Mouse (Mus musculus) testis, postnatal 14 days (tissue): ENCODE measurements at regions not wholly inside any gene's neighbourhood (a gene's known extent, or its start where the extent isn't known, plus 50 kb on each side); places are given as distances from the start of the nearest gene placed in this dataset.

Source experiments
- DNase-seq: peaks from one replicate; pipeline ENCODE4 v3.0.0; 2021; ENCODE audit warnings: low spot score

- DNase-seq: no peak
These were observed 449.2 kb upstream of the Cited2 start for GRCm38 (mm10) chr10:17273855-17274254.

GRCm38 (mm10) chr10:17275214-17275613 is 447.8 kb upstream of the Cited2 start:
- no peak for DNase-seq

GRCm38 (mm10) chr10:17277911-17278310 is 445.1 kb upstream of the Cited2 start:
- no peak for DNase-seq

- DNase-seq: no peak
These were observed 438.2 kb upstream of the Cited2 start for GRCm38 (mm10) chr10:17284858-17285257.

- no peak for DNase-seq
These were observed 435.9 kb upstream of the Cited2 start for GRCm38 (mm10) chr10:17287141-17287540.

GRCm38 (mm10) chr10:17288231-17288630 is 434.8 kb upstream of the Cited2 start:
- no peak for DNase-seq

- no peak for DNase-seq
These were observed 430.7 kb upstream of the Cited2 start for GRCm38 (mm10) chr10:17292331-17292730.

GRCm38 (mm10) chr10:17294440-17294839 is 428.6 kb upstream of the Cited2 start:
- DNase-seq: no peak

GRCm38 (mm10) chr10:17295157-17295556 is 427.9 kb upstream of the Cited2 start:
- DNase-seq: no peak

- DNase-seq: no peak
These were observed 423.4 kb upstream of the Cited2 start for GRCm38 (mm10) chr10:17299600-17299999.

- no peak for DNase-seq
These were observed 396.3 kb upstream of the Cited2 start for GRCm38 (mm10) chr10:17326724-17327123.

GRCm38 (mm10) chr10:17330904-17331606 is 392.0 kb upstream of the Cited2 start:
- no peak for DNase-seq

GRCm38 (mm10) chr10:17331607-17332008 is 391.4 kb upstream of the Cited2 start:
- no peak for DNase-seq

- no peak for DNase-seq
These were observed 390.8 kb upstream of the Cited2 start for GRCm38 (mm10) chr10:17332025-17332767.

GRCm38 (mm10) chr10:17332986-17333385 is 390.0 kb upstream of the Cited2 start:
- DNase-seq: no peak

GRCm38 (mm10) chr10:17333676-17334075 is 389.3 kb upstream of the Cited2 start:
- DNase-seq: no peak

- no peak for DNase-seq
These were observed 385.8 kb upstream of the Cited2 start for GRCm38 (mm10) chr10:17337217-17337616.

GRCm38 (mm10) chr10:17343829-17344228 is 379.2 kb upstream of the Cited2 start:
- no peak for DNase-seq

- no peak for DNase-seq
These were observed 370.6 kb upstream of the Cited2 start for GRCm38 (mm10) chr10:17352202-17352994.

- DNase-seq: no peak
These were observed 367.5 kb upstream of the Cited2 start for GRCm38 (mm10) chr10:17355476-17355875.

GRCm38 (mm10) chr10:17356041-17356440 is 367.0 kb upstream of the Cited2 start:
- DNase-seq: no peak

GRCm38 (mm10) chr10:17362643-17363042 is 360.4 kb upstream of the Cited2 start:
- DNase-seq: no peak
